Mouse (Mus musculus): ENCODE data around the gene Cyp2w1.

Cyp2w1 gene

GRCm38 (mm10) chr5:139352317-139352716 is at the start of gene Cyp2w1:
TSS of gene Cyp2w1 (plus strand) at chr5:139352617.
- in situ Hi-C loops (cut with MboI, MseI), result no loop called here

GRCm38 (mm10) chr5:139303646-139304061 is 48.8 kb upstream of the Cyp2w1 start:
- in situ Hi-C loops (cut with MboI, MseI), result no loop called here

DNA sequence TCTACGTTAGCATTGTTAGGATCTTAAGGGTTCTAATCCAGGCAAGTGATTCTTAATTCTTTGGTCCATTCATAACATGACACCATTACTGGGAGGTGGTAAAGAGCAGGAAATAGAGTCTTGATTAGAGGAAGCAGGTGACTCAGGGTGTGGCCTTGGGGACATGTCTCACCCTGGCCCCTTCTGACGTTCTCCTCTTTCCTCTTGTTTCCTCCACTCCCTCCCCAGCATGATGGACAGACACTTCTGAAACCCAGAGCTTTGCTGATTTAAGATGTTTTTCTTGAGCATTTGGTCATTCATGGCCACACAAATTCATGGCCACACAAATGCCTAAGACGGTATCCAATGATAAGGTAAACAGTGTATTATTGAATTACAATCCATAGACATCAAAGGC is 42.5 kb upstream of the Cyp2w1 start:
- in situ Hi-C loops (cut with MboI, MseI), result no loop called here

DNA sequence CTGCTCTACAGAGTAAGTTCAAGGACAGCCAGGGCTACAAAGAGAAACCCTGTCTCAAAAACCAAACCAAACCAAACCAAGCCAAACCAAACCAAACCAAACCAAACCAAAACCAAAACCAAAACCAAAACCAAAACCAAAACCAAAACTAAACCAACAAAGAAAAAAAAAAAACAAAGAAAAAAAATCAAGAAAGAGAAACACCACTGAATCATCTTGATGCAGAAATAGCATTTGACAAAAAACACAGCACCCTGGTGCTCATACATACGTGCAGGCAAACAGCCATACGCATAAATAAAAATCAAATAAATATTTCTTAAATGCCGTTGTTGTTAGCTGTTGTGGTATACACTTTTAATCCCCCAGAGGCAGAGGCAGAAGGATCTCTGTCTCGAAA is 41.9 kb upstream of the Cyp2w1 start:
- in situ Hi-C loops (cut with MboI, MseI), result no loop called here

- in situ Hi-C loops (cut with MboI, MseI), result no loop called here
Observed at GRCm38 (mm10) chr5:139311822-139312221, 40.6 kb upstream of the Cyp2w1 start.

DNA sequence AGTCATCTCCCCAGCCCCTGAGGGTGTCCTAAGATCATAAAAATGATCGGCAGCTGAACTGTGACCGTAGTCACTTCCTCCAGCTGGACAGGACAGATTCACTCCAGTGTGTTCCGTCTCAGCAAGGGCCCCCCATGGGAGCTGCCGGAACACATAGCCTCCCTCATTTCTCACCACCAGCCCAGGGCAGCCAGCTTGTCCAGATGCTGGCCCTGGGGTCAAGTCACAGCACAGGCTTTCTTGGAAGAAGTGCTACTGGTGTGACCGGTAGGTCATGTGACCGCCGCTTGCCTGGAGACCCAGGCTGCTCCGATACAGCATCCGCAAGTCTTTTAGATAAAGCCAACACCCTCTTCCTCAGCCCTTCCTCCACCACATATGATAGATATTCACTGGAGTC is 38.9 kb upstream of the Cyp2w1 start:
- in situ Hi-C loops (cut with MboI, MseI), result no loop called here

DNA sequence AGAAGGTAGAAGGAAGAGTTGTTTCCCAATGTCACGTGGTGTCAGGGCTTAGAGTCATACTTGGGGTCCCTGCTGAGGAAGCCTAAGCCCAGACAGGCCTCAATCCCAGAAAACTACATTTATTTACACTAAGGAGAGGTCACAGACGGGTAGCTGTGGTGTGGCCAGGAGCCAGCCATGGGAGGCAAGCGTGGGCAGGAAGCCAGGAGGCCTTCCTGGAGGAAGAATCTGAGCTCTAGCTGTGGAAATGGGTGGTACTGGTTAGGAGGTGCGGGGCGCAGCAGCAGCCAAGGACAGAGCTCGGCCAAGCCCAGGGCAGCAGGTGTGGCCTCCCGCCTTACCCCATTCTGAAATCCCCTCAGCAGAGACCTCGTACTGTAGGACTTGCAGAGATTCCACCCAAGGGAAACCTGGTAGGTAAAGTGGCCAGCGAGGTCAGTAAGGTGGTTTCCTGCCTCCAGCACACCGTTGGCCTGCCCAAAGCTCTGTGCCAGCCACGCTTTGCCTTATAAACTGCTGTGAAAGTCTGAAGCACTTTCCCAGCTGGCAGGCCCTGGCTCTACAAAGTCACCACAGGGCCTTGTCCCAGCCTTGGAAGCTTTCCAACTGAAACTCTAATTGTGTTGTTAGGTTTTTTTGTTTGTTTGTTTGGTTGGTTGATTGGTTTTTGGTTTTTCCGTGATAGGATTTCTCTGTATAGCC is 37.3 kb upstream of the Cyp2w1 start:
- in situ Hi-C loops (cut with MboI, MseI), result no loop called here

GRCm38 (mm10) chr5:139316982-139317675 is 35.3 kb upstream of the Cyp2w1 start:
- in situ Hi-C loops (cut with MboI, MseI), result no loop called here

DNA sequence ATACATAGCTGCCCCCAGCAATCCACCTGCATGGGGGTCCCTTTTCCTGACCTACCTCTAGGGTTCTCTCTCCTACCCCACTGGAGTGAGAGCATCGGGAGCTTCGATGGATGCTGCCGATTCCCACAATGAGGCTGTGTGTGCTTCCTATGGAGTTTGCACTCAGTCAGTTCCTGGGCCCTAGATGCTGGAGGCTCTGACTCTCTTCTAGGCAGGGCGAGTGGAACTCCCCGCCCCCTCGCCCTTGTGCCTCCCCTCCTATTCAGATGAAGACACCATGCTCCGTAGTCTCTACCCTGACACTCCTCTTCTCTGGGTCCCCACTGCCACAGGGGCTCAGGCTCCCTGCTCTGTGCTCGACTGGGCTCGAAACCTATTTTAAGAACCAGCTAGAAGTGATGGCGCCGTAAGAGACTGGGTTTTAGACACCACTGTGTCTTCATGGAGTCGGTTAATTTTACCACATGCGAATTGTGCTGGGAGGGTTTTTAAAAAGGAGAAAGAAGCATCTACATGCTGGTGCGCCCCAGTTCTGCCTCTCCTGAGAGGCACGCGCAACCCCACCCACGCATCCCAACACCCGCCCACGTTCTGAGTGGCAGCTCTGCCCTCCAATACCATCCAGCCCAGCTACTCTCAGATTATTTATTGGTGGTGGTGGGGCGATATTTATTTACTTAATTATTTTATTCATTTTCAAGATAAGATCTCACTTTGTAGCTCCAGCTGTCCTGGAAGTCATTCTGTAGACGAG is 34.5 kb upstream of the Cyp2w1 start:
- in situ Hi-C loops (cut with MboI, MseI), result no loop called here

GRCm38 (mm10) chr5:139320424-139320823 is 32.0 kb upstream of the Cyp2w1 start:
- in situ Hi-C loops (cut with MboI, MseI), result no loop called here

DNA sequence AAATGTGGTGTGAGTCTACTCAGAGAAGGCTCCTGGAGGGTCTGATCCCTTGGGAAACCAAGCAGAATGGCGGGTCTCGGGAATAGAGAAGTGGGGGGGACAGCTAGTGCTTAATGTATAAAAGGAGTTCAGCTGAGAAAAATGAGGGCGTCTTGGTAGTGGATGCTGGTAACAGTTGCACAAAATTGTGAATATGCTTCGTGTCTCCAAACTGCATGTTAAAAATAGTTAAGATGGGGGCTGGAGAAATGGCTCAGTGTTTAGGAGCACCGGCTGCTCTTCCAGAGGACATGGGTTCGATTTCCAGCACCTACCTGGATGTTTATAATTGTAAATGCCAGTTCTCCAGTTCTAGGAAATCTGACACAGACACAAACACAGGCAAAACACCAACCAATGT is 31.1 kb upstream of the Cyp2w1 start:
- in situ Hi-C loops (cut with MboI, MseI), result no loop called here

DNA sequence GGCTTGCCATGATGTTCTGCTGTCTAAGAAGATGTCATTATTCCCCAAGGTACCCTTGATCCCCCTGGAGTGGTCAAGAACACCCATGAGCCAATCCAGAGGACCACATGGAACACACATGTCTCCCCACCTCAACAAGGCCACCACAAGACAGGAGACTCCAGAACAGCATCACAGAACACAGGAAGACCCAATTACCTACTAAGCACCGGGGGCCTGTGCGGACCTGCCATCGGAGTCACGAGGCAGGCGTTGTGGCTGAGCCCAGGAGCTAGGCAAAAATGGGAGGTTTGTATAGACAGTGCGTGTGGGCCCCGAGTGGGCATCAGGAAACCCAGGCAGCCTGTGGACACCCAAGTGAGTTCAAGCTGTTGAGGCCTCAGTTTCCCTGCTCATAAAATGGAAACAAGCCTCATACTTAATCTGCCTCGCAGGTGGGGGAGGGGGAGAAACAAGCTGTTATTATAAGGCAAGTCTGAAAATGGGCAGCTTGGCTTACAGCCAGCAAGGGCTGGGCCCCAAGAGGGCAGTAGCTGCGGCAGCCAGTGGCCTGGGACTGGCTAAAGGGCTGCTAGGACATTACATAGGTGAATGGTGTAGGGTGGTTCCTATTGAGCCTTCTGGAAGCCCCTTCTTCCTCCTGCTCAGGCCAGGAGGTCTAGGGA is 29.0 kb upstream of the Cyp2w1 start:
- in situ Hi-C loops (cut with MboI, MseI), result no loop called here

- in situ Hi-C loops (cut with MboI, MseI), result no loop called here
Observed at GRCm38 (mm10) chr5:139324045-139324491, 28.3 kb upstream of the Cyp2w1 start.

GRCm38 (mm10) chr5:139324691-139325394 is 27.6 kb upstream of the Cyp2w1 start:
- in situ Hi-C loops (cut with MboI, MseI), result no loop called here

GRCm38 (mm10) chr5:139325395-139325966 is 26.9 kb upstream of the Cyp2w1 start, which contains the start of gene Adap1:
TSS of gene Adap1 (minus strand) at chr5:139325622.
- in situ Hi-C loops (cut with MboI, MseI), result no loop called here

GRCm38 (mm10) chr5:139326111-139326696 is 26.2 kb upstream of the Cyp2w1 start:
- in situ Hi-C loops (cut with MboI, MseI), result no loop called here

DNA sequence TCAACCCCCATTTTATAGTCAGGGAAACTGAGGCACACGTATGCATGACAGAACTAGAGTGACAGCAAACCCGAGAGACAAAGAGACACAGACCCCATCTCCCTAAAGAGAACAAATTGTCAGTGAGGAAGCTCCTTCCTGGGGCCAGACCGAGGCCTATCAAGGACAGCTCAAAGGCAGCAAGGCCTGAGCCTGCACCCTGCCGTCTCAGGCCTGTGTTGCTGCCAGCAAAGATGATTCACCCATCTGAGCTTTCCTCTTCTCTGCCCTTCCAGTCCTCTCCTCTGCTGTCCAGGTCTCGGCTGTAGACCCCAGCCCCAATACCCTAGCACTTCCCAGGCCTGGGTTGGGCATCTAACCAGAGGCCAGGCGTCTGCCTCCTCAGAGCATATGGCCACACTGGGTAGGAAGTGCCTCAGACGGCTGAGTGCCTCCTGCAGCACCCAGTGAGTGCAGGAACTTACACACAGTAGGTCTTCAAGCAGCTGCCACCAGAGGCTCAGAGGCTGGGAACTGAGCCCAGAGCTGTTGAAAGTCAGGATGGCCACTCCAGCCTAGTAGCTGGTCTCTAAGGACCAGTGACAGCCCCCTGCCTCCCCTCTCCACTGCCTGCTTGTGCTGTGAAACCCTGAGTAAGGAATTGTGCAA is 25.3 kb upstream of the Cyp2w1 start:
- in situ Hi-C loops (cut with MboI, MseI), result no loop called here

DNA sequence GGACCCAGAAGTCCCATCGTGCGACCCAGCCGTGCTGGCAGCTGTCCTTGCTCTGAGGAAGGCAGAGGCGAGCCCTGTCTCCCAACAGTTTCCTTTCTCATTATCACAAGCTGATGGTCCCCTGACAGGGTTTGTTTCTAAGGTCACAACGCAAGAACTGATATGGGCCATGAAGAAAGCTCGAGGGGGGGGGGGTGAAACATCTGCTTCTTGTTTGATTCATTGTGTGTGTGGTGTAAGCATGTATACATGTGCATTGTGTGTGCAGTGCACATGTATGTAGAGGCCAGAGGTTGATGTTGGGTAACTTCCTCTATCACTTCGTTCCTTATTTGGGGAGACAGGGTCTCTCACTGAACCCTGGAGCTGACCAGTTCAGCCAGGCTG is 24.8 kb upstream of the Cyp2w1 start:
- in situ Hi-C loops (cut with MboI, MseI), result no loop called here

GRCm38 (mm10) chr5:139330766-139331165 is 21.7 kb upstream of the Cyp2w1 start:
- in situ Hi-C loops (cut with MboI, MseI), result loop anchor here (5.0 kb wide), 1 partner anchor 38 kb away; no protein-coding TSS in a partner anchor

- in situ Hi-C loops (cut with MboI, MseI), result loop anchor here (5.0 kb wide), 1 partner anchor 39 kb away; no protein-coding TSS in a partner anchor
Observed at GRCm38 (mm10) chr5:139331742-139332141, 20.7 kb upstream of the Cyp2w1 start.

All from regulatory T cell (primary cell).